Mouse (Mus musculus): ENCODE results near the gene Cyp2j9. TPM values are rescaled to one million over a fixed set of nuclear protein-coding genes. Genes with fewer than 3 reads are reported as not detected.
"Not testable (repeated sequence)": the region's sequence is repeated elsewhere in the genome, so short reads cannot be mapped to it uniquely, and the experiment has no call there.

Cyp2j9 gene
- 1 to 10 TPM; 2.1 to 2.2 TPM for total RNA-seq (2021)
- long read RNA-seq, experiment 1, partial matches to known transcripts = 0 of 3 reads
- long read RNA-seq, experiment 1, other reads (novel, unspliced or antisense) = 1 of 3 reads
- long read RNA-seq, experiment 2 = 0 reads

DNA sequence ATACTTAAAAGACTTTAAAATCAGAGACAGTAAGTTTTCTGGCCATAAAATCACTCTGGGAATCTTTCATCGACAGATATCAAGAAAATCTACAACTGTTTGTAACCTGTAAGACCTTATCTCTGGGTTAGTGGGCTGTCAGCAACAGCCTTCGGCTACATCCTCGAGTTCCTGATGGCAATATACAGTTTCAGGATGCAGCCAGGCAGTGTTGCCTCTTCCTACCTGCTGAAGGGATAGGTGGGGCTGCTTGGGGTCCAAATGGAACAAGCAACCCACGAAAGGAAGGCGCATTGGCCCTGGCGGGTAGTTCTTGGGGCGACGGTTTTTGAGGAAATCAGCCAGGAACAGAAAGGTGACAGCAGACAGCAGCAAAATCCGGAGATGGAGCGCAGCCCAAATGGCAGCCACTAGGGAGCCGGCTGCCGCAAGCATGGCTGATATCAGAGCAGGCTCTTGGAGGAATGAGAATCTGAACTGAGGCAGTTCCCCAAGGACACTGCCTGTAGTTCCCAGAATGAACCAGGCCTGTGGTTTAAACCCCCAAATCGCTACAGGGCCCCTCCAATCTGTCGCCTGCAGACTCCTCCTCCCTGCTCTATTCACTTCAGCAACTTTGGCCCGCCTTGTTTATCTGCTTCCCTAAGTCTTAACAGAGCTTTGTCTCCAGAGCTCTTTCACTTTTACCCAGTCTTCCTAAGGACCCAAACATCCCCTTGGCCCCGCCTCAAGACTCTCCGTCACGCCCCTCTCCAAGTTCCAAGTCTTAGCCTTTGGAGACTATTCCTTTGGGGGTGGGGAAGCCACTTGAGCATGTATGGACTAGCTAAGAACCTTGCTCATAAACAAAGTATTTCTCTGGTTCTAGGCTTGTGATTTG is at the start of gene Cyp2j9:
TSS of gene Cyp2j9 (minus strand) at position 668 of the 880 bp plus-strand sequence.
- DNase-seq (ENCODE audit: low spot score in 2 of 2) = peak in 1 of 2 experiments; percentile 62

DNA sequence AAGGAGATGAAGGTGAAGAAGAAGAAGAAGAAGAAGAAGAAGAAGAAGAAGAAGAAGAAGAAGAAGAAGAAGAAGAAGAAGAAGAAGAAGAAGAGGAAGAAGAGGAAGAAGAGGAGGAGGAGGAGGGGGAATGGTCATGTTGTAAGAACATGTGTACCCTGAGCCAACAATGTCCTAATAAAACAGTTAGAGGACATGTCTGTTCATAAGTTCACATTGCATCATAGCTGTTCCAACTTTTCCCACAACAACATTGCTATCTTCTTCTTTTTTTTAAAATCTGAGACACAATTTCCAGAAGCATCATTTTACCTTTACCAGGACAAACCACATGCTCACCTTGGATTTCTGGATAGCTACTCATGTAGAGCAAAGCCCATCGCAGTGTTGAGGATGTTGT is 44.1 kb upstream of the Cyp2j9 start:
- DNase-seq (ENCODE audit: low spot score in 2 of 2) = no peak

- DNase-seq (ENCODE audit: low spot score in 2 of 2) = no peak
These were observed 31.1 kb upstream of the Cyp2j9 start for GRCm38 (mm10) chr4:96622474-96622873.

DNA sequence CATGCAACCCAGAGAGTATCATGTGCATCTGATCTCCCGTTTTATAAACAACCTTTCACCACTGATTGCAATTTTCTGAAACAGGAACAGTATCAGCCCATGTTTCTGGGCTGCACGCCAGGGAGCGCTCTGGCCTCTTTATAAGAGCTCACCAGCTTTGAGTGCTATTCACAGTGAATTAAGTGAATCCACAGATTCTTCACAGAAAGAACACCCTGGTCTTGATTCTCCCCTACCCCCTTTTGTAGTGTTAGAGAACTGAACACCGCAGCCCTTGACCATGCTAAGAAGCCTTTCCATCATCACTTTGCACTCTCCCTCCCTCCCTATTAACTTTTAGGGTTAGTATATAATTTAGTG is 393 bp upstream of the Cyp2j9 start:
- DNase-seq (ENCODE audit: low spot score in 2 of 2) = peak in 1 of 2 experiments; percentile 52

GRCm38 (mm10) chr4:96581425-96582088 is 9.8 kb downstream of the Cyp2j9 start:
- no peak for DNase-seq (ENCODE audit: low spot score in 2 of 2)

DNA sequence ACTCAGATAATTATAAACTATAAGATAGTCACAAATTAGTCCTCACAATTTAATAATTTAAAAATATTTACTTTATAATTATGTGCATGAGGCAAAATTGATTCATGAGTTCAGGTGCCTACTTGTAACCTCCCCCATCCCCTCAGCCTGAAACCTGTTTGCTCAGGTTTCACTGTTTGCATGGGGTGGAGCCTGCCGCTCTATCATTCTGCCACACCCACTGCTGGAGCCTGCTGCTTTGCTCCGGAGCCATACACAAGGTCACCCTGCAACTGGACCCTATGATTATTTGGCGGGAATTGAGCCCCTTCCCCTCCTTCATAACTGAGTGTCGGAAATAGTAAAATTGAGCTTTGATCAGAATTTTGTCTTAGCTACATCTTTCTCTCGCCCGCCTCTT is 11.0 kb downstream of the Cyp2j9 start:
- not testable (repeated sequence) for DNase-seq (ENCODE audit: low spot score in 2 of 2)

- no peak for DNase-seq (ENCODE audit: low spot score in 2 of 2)
These were observed 21.9 kb downstream of the Cyp2j9 start for GRCm38 (mm10) chr4:96569442-96569841.

DNA sequence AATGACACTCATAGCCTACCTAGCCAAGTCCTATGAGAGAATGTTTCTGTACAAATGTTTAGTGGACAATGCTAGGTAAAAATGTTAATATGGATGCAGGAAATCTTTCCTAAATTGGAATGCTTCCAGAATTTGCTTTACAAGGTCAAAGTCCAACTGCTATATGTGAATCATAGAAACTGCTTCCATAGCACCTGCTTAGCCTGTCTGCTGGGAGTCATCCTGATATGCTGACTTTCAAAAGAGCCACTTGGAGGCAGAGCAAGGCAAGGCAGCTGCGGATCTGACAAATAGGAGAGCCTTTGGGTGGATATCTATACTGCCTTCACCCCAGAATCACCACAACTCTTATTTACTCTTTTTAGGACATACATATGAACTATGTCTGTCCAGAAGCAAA is 23.4 kb downstream of the Cyp2j9 start:
- DNase-seq (ENCODE audit: low spot score in 2 of 2) = no peak

DNA sequence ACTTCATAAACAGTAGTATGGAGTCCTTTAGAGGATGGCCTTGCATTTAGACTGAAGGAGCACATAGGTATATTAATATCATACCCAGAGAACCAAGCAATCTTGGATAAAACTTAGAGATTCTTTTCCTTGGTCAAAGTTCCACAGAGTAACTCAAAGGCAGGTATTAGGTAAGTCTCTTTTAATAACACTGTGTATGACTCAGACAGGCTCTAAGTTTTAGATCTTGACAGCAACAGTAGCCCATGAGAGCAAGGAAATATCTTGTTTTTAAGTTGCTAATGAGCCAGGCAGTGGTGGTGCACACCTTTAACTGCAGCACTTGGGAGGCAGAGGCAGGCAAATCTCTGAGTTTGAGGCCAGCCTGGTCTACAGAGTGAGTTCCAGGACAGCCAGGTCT is 25.6 kb downstream of the Cyp2j9 start:
- DNase-seq (ENCODE audit: low spot score in 2 of 2) = no peak

DNA sequence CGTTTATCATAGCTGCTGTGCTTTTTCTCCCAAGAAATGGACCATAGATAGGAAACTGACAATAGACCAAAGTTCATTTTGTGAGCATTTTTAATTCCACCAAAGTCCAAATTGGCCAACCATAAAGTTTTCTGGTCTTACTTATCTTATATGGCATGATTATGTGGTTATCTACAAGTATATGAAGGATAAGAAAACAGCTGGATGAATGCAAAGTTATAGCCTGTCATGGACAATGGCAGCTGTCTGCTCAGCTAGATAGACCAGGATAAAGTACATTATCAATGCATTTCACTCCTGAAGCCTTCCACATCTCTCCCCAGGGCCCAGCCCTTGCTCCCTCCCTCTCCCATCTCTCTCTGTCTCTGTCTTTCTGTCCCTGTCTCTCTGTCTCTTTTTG is 30.9 kb downstream of the Cyp2j9 start:
- DNase-seq (ENCODE audit: low spot score in 2 of 2) = no peak

- DNase-seq (ENCODE audit: low spot score in 2 of 2) = no peak
These were observed 31.6 kb downstream of the Cyp2j9 start for GRCm38 (mm10) chr4:96559781-96560180.

DNA sequence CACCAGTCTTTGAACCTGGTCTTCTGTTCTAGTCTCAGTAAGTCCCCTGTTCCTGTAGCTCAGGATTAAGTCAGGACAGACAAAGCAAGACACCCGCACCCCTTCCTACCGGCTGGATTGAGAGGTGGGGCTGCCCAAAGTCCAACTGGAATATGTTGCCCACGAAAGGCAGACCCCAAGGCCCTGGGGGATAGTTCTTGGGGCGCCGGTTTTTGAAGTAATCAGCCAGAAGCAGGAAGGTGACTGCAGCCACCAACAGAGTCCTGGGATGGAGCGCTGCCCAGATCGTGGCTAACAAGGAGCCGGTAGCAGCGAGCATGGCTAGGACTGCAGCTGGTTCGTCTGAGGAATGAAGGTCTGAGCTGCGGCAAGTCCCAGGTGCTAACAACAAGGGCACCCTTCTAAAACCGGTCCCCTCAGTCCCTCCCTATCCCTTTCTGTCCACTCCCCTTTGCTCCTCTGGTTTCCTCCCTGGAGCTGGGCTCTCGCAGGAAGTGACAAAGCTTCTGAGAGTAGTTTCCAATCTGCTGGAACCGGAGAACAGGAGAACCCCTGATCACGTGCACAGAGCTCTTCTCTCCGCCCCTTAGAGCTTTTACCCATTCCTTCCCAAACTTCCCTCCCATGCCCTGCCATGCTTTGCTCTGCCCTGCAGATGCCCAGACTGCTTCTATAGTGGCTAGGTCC is 38.1 kb downstream of the Cyp2j9 start, which contains the start of gene Cyp2j6:
TSS of gene Cyp2j6 (minus strand) at position 529 of the 687 bp plus-strand sequence.
- peak in 1 of 2 experiments; percentile 26 for DNase-seq (ENCODE audit: low spot score in 2 of 2)

DNA sequence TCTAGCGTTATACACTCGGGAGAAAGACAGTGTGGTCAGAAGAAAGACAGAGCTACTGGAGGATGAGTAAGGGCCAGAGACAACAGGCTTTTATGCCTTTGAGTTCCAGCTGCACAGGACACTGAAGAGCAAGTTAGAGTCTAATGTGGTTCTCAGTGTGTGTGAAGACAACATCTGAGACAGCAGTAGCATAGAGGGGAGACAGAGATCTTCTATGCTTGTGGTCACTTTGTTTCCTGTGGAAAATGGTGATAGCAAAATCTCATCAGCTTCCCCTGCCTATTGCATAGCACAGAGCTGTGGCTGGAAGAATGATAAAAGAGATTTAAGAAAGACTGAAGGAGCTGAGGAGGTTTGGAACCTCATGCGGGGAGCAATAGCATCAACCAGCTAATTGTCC is 39.8 kb downstream of the Cyp2j9 start:
- DNase-seq (ENCODE audit: low spot score in 2 of 2) = no peak

DNA sequence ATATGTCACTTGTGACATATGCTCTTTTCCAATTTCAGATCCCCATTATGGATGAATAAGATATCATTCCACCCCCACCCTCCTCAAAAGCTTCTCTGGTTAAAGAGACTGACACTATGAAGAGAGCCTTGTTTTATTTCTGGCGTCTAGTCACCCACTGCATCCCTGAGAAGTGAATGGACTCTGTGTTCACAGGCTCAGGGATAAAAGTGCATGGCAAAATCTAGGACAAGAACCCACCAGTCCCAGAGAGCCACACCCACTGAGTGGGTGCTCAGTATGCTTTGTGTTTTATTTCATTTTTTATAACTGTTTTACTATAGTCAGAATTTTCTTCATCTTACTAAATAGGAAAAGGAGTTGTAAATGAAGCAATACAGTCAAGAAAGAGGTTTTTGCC is 45.4 kb downstream of the Cyp2j9 start:
- DNase-seq (ENCODE audit: low spot score in 2 of 2) = no peak

DNA sequence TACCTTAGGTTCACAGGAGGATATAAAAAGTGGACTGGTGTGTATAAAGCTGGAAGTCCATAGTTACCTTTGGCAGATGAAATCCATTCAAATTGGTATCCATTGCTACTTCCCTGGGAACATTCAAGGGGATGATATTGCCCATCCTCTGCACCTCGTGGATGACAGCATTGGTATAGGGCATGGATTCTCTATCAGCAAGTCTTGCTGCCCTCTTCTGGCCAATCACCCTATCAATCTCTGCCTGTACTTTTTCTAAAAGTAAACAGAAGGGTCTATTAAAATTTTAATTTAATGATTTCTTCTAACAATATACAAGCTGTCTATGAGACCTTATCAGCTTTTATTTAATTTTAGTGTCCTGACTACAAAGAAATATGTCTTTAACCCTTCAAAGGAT is 65.6 kb downstream of the Cyp2j9 start:
- no peak for DNase-seq (ENCODE audit: low spot score in 2 of 2)

GRCm38 (mm10) chr4:96522256-96522655 is 69.1 kb downstream of the Cyp2j9 start:
- no peak for DNase-seq (ENCODE audit: low spot score in 2 of 2)

Other genes with a start within 250 kb of the Cyp2j9 start
- not detected for gene Cyp2j11, start 242.9 kb downstream of the Cyp2j9 start, total RNA-seq (2021)
- not detected for gene Cyp2j8, start 84.2 kb downstream of the Cyp2j9 start, total RNA-seq (2021)
- 1 to 10 TPM; 4.5 to 5.0 TPM for gene Cyp2j6, start 37.9 kb downstream of the Cyp2j9 start, total RNA-seq (2021)
- gene Cyp2j5, start 72.6 kb upstream of the Cyp2j9 start, total RNA-seq (2021) = under 1 TPM in 1 of 2 experiments, not detected in 1; 0.29 TPM
- gene Gm12695, start 193.6 kb upstream of the Cyp2j9 start, total RNA-seq (2021) = not detected

All from gastrocnemius, postnatal 4 days (tissue).